Mouse (Mus musculus) midbrain, embryonic 14.5 days (tissue): ENCODE measurements at regions not wholly inside any gene's neighbourhood (a gene's known extent, or its start where the extent isn't known, plus 50 kb on each side); places are given as distances from the start of the nearest gene placed in this dataset.

Source experiments
- ATAC-seq: fragments of 200-750 bp; cut with Nextera tagmentation; 2 replicates; pipeline ENCODE4 v1.8.0; 2017; ENCODE audit warnings: moderate number of reproducible peaks, moderate library complexity; ENCODE audit not compliant: low FRiP score, low TSS enrichment
- DNase-seq: peaks from one replicate; pipeline ENCODE4 v3.0.0-alpha.2; 2015
- H3K27ac ChIP-seq: fragments of 300-500 bp; sonication (generic); replicated peaks from 2 replicates; pipeline ENCODE4 v1.5.1; 2014; ENCODE audit warnings: mild to moderate bottlenecking, low read depth, low read length, moderate library complexity
- H3K27me3 ChIP-seq: fragments of 300-500 bp; sonication (generic); 2 replicates; pipeline ENCODE4 v1.6.1; 2014; ENCODE audit warnings: low read length, control low read depth, mixed read lengths; ENCODE audit not compliant: control insufficient read depth, insufficient read depth
- H3K36me3 ChIP-seq: fragments of 300-500 bp; sonication (generic); 2 replicates; pipeline ENCODE4 v1.6.1; 2014; ENCODE audit warnings: low read length, control low read depth; ENCODE audit not compliant: control insufficient read depth, insufficient read depth
- H3K4me1 ChIP-seq: fragments of 300-500 bp; sonication (generic); 2 replicates; pipeline ENCODE4 v1.6.1; 2014; ENCODE audit warnings: mild to moderate bottlenecking, antibody characterized with exemption, low read length, control low read depth; ENCODE audit not compliant: control insufficient read depth, insufficient read depth
- H3K4me2 ChIP-seq: fragments of 300-500 bp; sonication (generic); 2 replicates; pipeline ENCODE4 v1.6.1; 2014; ENCODE audit warnings: mild to moderate bottlenecking, low read length, moderate library complexity
- H3K4me3 ChIP-seq: fragments of 300-500 bp; sonication (generic); replicated peaks from 2 replicates; pipeline ENCODE4 v1.5.1; 2014; ENCODE audit warnings: low read depth, low read length
- H3K9ac ChIP-seq: fragments of 300-500 bp; sonication (generic); replicated peaks from 2 replicates; pipeline ENCODE4 v1.6.1; 2014; ENCODE audit warnings: mild to moderate bottlenecking, low read length, moderate library complexity
- H3K9me3 ChIP-seq: fragments of 300-500 bp; sonication (generic); 2 replicates; pipeline ENCODE4 v1.6.1; 2016; ENCODE audit warnings: low read length, control low read depth, mixed read lengths; ENCODE audit not compliant: control insufficient read depth
- whole genome bisulfite sequencing: fragments of 180-500 bp; shearing (Covaris S2); extraction: QIAGEN DNeasy Blood & Tissue Kit; methylation state at CpG from one replicate; pipeline ENCODE4 v1.1.7; 2014; 5-methylcytosine and 5-hydroxymethylcytosine counted together

- Histone ChIP-seq H3K9me3 (no peaks in the 10 kb centered on the region), H3K36me3 (no peaks in the 10 kb centered on the region), H3K4me1 (no peaks in the 10 kb centered on the region), H3K4me3 (no peak overlapping the region), H3K27ac (no peak overlapping the region), H3K9ac (no peak overlapping the region), H3K4me2 (no peak overlapping the region), H3K27me3 (no peaks in the 10 kb centered on the region)
- no peak for DNase-seq
- ATAC-seq: no peak
- WGBS: 34% methylated on average over 1 of the region's 1 CpGs
Measured at GRCm38 (mm10) chr2:82508595-82508994, 434.8 kb upstream of the Fsip2 start.

GRCm38 (mm10) chr2:82515165-82515564, 428.3 kb upstream of the Fsip2 start:
- Histone ChIP-seq H3K4me2 (no peak overlapping the region), H3K9me3 (no peaks in the 10 kb centered on the region), H3K9ac (no peak overlapping the region), H3K27ac (no peak overlapping the region), H3K27me3 (no peaks in the 10 kb centered on the region), H3K4me1 (no peaks in the 10 kb centered on the region), H3K36me3 (no peaks in the 10 kb centered on the region), H3K4me3 (no peak overlapping the region)
- DNase-seq (peak; percentile 22), ATAC-seq (no peak)
- WGBS: 55% methylated on average over 3 of the region's 3 CpGs

GRCm38 (mm10) chr2:82519951-82520350, 423.5 kb upstream of the Fsip2 start:
- no peaks in the 10 kb centered on the region for H3K36me3 ChIP-seq
- H3K9me3 ChIP-seq: no peaks in the 10 kb centered on the region
- no peaks in the 10 kb centered on the region for H3K27me3 ChIP-seq
- WGBS: 81% methylated on average over 3 of the region's 3 CpGs
- no peak overlapping the region for H3K4me3 ChIP-seq
- no peak overlapping the region for H3K9ac ChIP-seq
- DNase-seq (no peak), ATAC-seq (no peak)
- no peak overlapping the region for H3K27ac ChIP-seq
- H3K4me2 ChIP-seq: no peak overlapping the region
- H3K4me1 ChIP-seq: no peaks in the 10 kb centered on the region

GRCm38 (mm10) chr2:82538958-82539357, 404.5 kb upstream of the Fsip2 start:
- ATAC-seq (no peak), DNase-seq (no peak)
- H3K27ac ChIP-seq: no peak overlapping the region
- no peaks in the 10 kb centered on the region for H3K36me3 ChIP-seq
- H3K4me2 ChIP-seq: no peak overlapping the region
- no peak overlapping the region for H3K9ac ChIP-seq
- H3K9me3 ChIP-seq: no peaks in the 10 kb centered on the region
- no peak overlapping the region for H3K4me3 ChIP-seq
- H3K27me3 ChIP-seq: no peaks in the 10 kb centered on the region
- 76% methylated on average over 3 of the region's 3 CpGs for WGBS
- H3K4me1 ChIP-seq: no peaks in the 10 kb centered on the region

- Histone ChIP-seq H3K9me3 (no peaks in the 10 kb centered on the region), H3K4me2 (no peak overlapping the region), H3K27ac (no peak overlapping the region), H3K27me3 (no peaks in the 10 kb centered on the region), H3K4me3 (no peak overlapping the region), H3K36me3 (no peaks in the 10 kb centered on the region), H3K9ac (no peak overlapping the region), H3K4me1 (no peaks in the 10 kb centered on the region)
- no peak for DNase-seq
- ATAC-seq: no peak
Measured at GRCm38 (mm10) chr2:82540676-82541075, 402.8 kb upstream of the Fsip2 start.

GRCm38 (mm10) chr2:82570358-82570757, 373.1 kb upstream of the Fsip2 start:
- ATAC-seq (no peak), DNase-seq (peak; percentile 44)
- Histone ChIP-seq H3K36me3 (no peaks in the 10 kb centered on the region), H3K9ac (no peak overlapping the region), H3K4me2 (no peak overlapping the region), H3K27me3 (no peaks in the 10 kb centered on the region), H3K27ac (no peak overlapping the region), H3K4me1 (no peaks in the 10 kb centered on the region), H3K4me3 (no peak overlapping the region), H3K9me3 (no peaks in the 10 kb centered on the region)

GRCm38 (mm10) chr2:82572099-82572498, 371.3 kb upstream of the Fsip2 start:
- no peak overlapping the region for H3K9ac ChIP-seq
- ATAC-seq (no peak), DNase-seq (no peak)
- WGBS: 83% methylated on average over 2 of the region's 2 CpGs
- H3K4me2 ChIP-seq: no peak overlapping the region
- no peaks in the 10 kb centered on the region for H3K36me3 ChIP-seq
- no peaks in the 10 kb centered on the region for H3K4me1 ChIP-seq
- no peak overlapping the region for H3K4me3 ChIP-seq
- H3K27me3 ChIP-seq: no peaks in the 10 kb centered on the region
- no peaks in the 10 kb centered on the region for H3K9me3 ChIP-seq
- no peak overlapping the region for H3K27ac ChIP-seq

GRCm38 (mm10) chr2:82573841-82574240, 369.6 kb upstream of the Fsip2 start:
- H3K9ac ChIP-seq: no peak overlapping the region
- H3K36me3 ChIP-seq: no peaks in the 10 kb centered on the region
- H3K27me3 ChIP-seq: no peaks in the 10 kb centered on the region
- no peaks in the 10 kb centered on the region for H3K4me1 ChIP-seq
- no peak overlapping the region for H3K27ac ChIP-seq
- H3K4me2 ChIP-seq: no peak overlapping the region
- H3K9me3 ChIP-seq: no peaks in the 10 kb centered on the region
- DNase-seq: no peak
- no peak overlapping the region for H3K4me3 ChIP-seq
- no peak for ATAC-seq
- WGBS: 13% methylated on average over 1 of the region's 1 CpGs

- H3K36me3 ChIP-seq: no peaks in the 10 kb centered on the region
- no peaks in the 10 kb centered on the region for H3K4me1 ChIP-seq
- H3K9me3 ChIP-seq: no peaks in the 10 kb centered on the region
- no peak overlapping the region for H3K4me2 ChIP-seq
- no peak overlapping the region for H3K4me3 ChIP-seq
- H3K27me3 ChIP-seq: no peaks in the 10 kb centered on the region
- no peak for ATAC-seq
- no peak overlapping the region for H3K27ac ChIP-seq
- no peak overlapping the region for H3K9ac ChIP-seq
- WGBS: 80% methylated on average over 1 of the region's 1 CpGs
- no peak for DNase-seq
Measured at GRCm38 (mm10) chr2:82579665-82580064, 363.8 kb upstream of the Fsip2 start.
